Mouse (Mus musculus) ZHBTc4 (cell line): ENCODE data around the gene Dek.

Experiments used
- DNase-seq: peaks from one replicate; pipeline ENCODE4 v3.0.0-alpha.2; 2011; ENCODE audit warnings: low read depth, low spot score

Dek gene

GRCm38 (mm10) chr13:47105711-47106579, at the start of gene Dek:
Dek (minus strand) TSS chr13:47106201.
- peak; percentile 93 for DNase-seq

- DNase-seq: no peak
These were observed 48.9 kb upstream of the Dek start for GRCm38 (mm10) chr13:47154866-47155265.

- DNase-seq: no peak
These were observed 47.2 kb upstream of the Dek start for GRCm38 (mm10) chr13:47153206-47153605.

- peak; percentile 81 for DNase-seq
These were observed 46.4 kb upstream of the Dek start for GRCm38 (mm10) chr13:47152390-47152789.

- DNase-seq: no peak
These were observed 45.1 kb upstream of the Dek start for GRCm38 (mm10) chr13:47151060-47151459.

GRCm38 (mm10) chr13:47149993-47150392, 44.0 kb upstream of the Dek start:
- no peak for DNase-seq

GRCm38 (mm10) chr13:47148573-47148972, 42.6 kb upstream of the Dek start:
- no peak for DNase-seq

- DNase-seq: no peak
These were observed 40.4 kb upstream of the Dek start for GRCm38 (mm10) chr13:47146388-47146787.

GRCm38 (mm10) chr13:47145939-47146338, 39.9 kb upstream of the Dek start:
- DNase-seq: no peak

- DNase-seq: no peak
These were observed 36.8 kb upstream of the Dek start for GRCm38 (mm10) chr13:47142764-47143163.

GRCm38 (mm10) chr13:47135741-47136140, 29.7 kb upstream of the Dek start:
- no peak for DNase-seq

- no peak for DNase-seq
These were observed 28.8 kb upstream of the Dek start for GRCm38 (mm10) chr13:47134836-47135235.

- no peak for DNase-seq
These were observed 27.1 kb upstream of the Dek start for GRCm38 (mm10) chr13:47133058-47133457.

- peak; percentile 10 for DNase-seq
These were observed 23.1 kb upstream of the Dek start for GRCm38 (mm10) chr13:47129090-47129489.

- DNase-seq: no peak
These were observed 19.6 kb upstream of the Dek start for GRCm38 (mm10) chr13:47125595-47125994.

- no peak for DNase-seq
These were observed 19.0 kb upstream of the Dek start for GRCm38 (mm10) chr13:47124986-47125385.

- peak; percentile 82 for DNase-seq
These were observed 18.4 kb upstream of the Dek start for GRCm38 (mm10) chr13:47124449-47124848.

GRCm38 (mm10) chr13:47122537-47123430, 16.8 kb upstream of the Dek start, which contains the start of gene Rnf144b:
Rnf144b (plus strand) TSS chr13:47122656.
- DNase-seq: peak; percentile 75

- no peak for DNase-seq
These were observed 15.4 kb upstream of the Dek start for GRCm38 (mm10) chr13:47121333-47121889.

- DNase-seq: no peak
These were observed 10.0 kb upstream of the Dek start for GRCm38 (mm10) chr13:47116000-47116399.

- no peak for DNase-seq
These were observed 6.9 kb upstream of the Dek start for GRCm38 (mm10) chr13:47112924-47113323.

- no peak for DNase-seq
These were observed 6.1 kb upstream of the Dek start for GRCm38 (mm10) chr13:47112056-47112455.
